Mouse (Mus musculus) hindbrain, embryonic 14.5 days (tissue): ENCODE data around the gene Zfp771. TPM values are rescaled to one million over a fixed set of nuclear protein-coding genes. Genes with fewer than 3 reads are reported as not detected.

ENCODE experiments used
- ATAC-seq: fragments of 200-750 bp; cut with Nextera tagmentation; 2 replicates; pipeline ENCODE4 v1.8.0; 2017; ENCODE audit warnings: moderate number of reproducible peaks, mild to moderate bottlenecking, moderate TSS enrichment, moderate library complexity; ENCODE audit not compliant: low FRiP score
- DNase-seq: peaks from one replicate; pipeline ENCODE4 v3.0.0-alpha.2; 2015; ENCODE audit warnings: low spot score
- H3K27ac ChIP-seq: fragments of 300-500 bp; sonication (generic); 2 replicates; pipeline ENCODE4 v1.5.1; 2014; ENCODE audit warnings: mild to moderate bottlenecking, moderate library complexity
- H3K27me3 ChIP-seq: fragments of 300-500 bp; sonication (generic); 2 replicates; pipeline ENCODE4 v1.6.1; 2014; ENCODE audit warnings: mild to moderate bottlenecking, low read length, mixed read lengths; ENCODE audit not compliant: control insufficient read depth, insufficient read depth
- H3K36me3 ChIP-seq: fragments of 300-500 bp; sonication (generic); replicated peaks from 2 replicates; pipeline ENCODE4 v1.6.1; 2014; ENCODE audit not compliant: control insufficient read depth, insufficient read depth
- H3K4me1 ChIP-seq: fragments of 300-500 bp; sonication (generic); replicated peaks from 2 replicates; pipeline ENCODE4 v1.6.1; 2014; ENCODE audit warnings: antibody characterized with exemption, low read length, mixed read lengths; ENCODE audit not compliant: control insufficient read depth, insufficient read depth
- H3K4me2 ChIP-seq: fragments of 300-500 bp; sonication (generic); replicated peaks from 2 replicates; pipeline ENCODE4 v1.6.1; 2014; ENCODE audit warnings: mild to moderate bottlenecking, moderate library complexity
- H3K4me3 ChIP-seq: fragments of 300-500 bp; sonication (generic); replicated peaks from 2 replicates; pipeline ENCODE4 v1.5.1; 2014; ENCODE audit warnings: mild to moderate bottlenecking, low read length
- H3K9ac ChIP-seq: fragments of 300-500 bp; sonication (generic); 2 replicates; pipeline ENCODE4 v1.6.1; 2014
- H3K9me3 ChIP-seq: fragments of 300-500 bp; sonication (generic); 2 replicates; pipeline ENCODE4 v1.6.1; 2016; ENCODE audit warnings: low read length; ENCODE audit not compliant: control insufficient read depth
- WGBS: fragments of 180-500 bp; shearing (Covaris S2); extraction: QIAGEN DNeasy Blood & Tissue Kit; methylation state at CpG from one replicate; pipeline ENCODE4 v1.1.7; 2014; 5-methylcytosine and 5-hydroxymethylcytosine counted together
- polyA plus RNA-seq: library from polyadenylated mRNA; unstranded; fragments of >200 nt; fragmentation: Nextera tagmentation; extraction: Ambion mirVana; gene quantifications from 2 replicates; pipeline ENCODE4 v1.2.1, GENCODE M21; 2014

The Zfp771 gene
- 63.4 and 63.5 TPM in 2 replicates for polyA plus RNA-seq

DNA sequence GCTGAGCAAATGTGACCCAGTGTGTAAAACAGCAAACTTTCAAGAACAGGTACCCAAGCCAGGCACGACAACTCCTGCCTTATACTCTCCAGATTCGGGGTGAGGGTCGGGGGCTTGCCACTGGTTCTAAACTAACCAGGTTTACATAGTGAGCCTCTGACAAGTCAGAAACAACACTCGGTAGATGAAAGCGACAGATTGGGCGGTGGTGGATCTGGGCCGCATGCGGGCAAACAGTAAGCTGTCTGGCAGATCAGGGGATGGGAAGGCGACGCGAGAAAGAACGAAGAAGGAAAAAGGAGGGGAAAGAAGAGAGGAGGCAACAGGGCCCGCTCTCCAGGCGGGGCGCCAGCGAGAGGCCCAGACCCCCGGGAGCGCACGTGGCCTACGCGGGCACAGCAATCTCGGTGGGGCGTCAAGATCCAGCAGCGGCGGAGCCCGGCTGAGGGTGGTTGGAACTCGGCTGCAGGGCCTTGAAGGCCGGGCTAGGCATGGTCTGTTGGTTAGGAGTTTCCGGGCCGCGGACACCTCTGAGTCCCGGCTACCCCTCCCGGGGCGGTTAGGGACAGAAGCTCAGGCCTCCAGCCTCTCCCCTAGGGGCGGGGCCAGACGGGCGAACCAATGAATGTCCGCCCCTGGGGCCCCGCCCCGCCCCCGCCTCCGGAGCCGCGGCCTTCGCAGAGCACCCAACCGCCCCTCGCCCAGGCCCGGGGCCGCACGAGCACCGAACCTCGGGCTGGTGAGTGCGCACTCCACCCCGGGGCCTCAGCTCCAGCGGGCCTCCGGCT, at the start of gene Zfp771:
Gene Zfp771, plus strand, starts transcription at position 405 of the 788 bp plus-strand sequence.
- Histone ChIP-seq H3K27me3 (no peaks in the 10 kb centered on the region), H3K4me1 (peaks cover 17% of the 10 kb centered on the region), H3K4me2 (peak within 1 kb of the TSS; percentile 81), H3K4me3 (peak within 1 kb of the TSS; percentile 87), H3K36me3 (peaks cover 19% of the 10 kb centered on the region), H3K27ac (peak within 1 kb of the TSS; percentile 80), H3K9ac (peak within 1 kb of the TSS; percentile 96), H3K9me3 (no peaks in the 10 kb centered on the region)
- WGBS = 2% methylated on average over 44 of the region's 56 CpGs
- ATAC-seq = peak; percentile 96
- peak; percentile 86 for DNase-seq

DNA sequence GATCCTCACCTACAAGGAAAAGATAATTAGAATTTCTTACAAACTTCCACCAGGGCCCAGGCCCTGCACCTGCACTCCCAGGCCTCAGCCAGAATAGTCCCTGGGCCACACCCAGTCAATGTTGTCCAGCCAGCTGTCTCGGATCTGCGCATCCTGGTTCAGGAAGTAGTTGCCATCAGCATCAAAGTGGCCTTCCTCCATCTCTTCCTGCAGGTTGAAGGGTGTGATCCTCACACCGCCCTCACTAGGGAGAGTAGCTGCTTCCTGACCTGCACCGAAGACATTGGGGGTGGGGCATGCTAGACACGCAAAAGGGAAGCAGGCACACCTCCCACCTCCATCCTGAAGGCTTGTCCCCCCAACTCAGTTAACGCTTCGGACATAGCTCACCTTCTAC, 49.4 kb upstream of the Zfp771 start:
- Histone ChIP-seq H3K36me3 (peaks cover 69% of the 10 kb centered on the region), H3K4me2 (peak overlapping the region; percentile 84), H3K27me3 (no peaks in the 10 kb centered on the region), H3K27ac (no peak overlapping the region), H3K9ac (peak overlapping the region; percentile 74), H3K4me1 (peaks cover 17% of the 10 kb centered on the region), H3K4me3 (peak overlapping the region; percentile 67), H3K9me3 (no peaks in the 10 kb centered on the region)
- ATAC-seq (no peak), DNase-seq (no peak)
- 83% methylated on average over 7 of the region's 7 CpGs for WGBS

DNA sequence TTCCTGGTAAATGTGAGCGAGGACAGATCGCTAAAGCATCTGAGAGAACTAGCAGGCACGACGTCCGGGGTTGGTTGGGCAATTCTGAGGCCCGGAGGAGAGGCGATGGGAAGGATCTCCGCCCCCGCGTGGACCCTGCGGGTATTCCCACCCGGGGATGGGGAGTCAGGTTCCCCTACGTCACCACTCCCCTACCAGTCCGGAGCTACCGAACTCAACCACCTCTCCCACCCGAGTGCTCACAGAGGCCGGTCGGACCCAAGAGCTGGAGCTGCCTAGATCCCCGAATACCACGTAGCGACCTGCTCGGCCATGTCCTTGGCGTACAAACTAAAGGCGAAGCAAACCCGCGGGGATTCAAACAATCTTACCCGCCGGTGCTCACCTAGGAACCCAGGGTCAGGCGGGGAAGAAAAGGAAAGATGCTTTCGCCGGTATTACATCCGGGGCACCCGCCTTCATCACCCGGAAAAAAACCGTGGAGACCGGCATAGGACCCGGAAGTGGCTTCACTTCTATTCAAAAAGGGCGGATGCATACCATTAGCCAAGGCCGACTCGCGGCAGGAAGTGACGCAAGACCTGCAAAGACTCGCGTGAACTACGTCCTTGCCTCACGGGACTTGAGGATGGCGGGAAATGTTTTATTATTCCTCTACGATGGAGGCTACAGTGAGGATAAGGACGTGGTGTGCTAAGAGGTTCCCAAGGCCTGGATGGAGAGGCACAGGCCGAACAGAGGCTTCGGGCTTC, 48.4 kb upstream of the Zfp771 start, which contains the start of gene Cd2bp2:
Gene Cd2bp2, minus strand, starts transcription at position 507 of the 752 bp plus-strand sequence.
- peak within 1 kb of the TSS; percentile 84 for H3K4me2 ChIP-seq
- WGBS = under 1% methylated on average over 51 of the region's 51 CpGs
- peak within 1 kb of the TSS; percentile 67 for H3K4me3 ChIP-seq
- no peaks in the 10 kb centered on the region for H3K9me3 ChIP-seq
- H3K36me3 ChIP-seq = peaks cover 80% of the 10 kb centered on the region
- peak; percentile 97 for ATAC-seq
- H3K9ac ChIP-seq = peak within 1 kb of the TSS; percentile 74
- DNase-seq = peak; percentile 99
- H3K27me3 ChIP-seq = no peaks in the 10 kb centered on the region
- peaks cover 17% of the 10 kb centered on the region for H3K4me1 ChIP-seq
- H3K27ac ChIP-seq = peak within 1 kb of the TSS; percentile 83

DNA sequence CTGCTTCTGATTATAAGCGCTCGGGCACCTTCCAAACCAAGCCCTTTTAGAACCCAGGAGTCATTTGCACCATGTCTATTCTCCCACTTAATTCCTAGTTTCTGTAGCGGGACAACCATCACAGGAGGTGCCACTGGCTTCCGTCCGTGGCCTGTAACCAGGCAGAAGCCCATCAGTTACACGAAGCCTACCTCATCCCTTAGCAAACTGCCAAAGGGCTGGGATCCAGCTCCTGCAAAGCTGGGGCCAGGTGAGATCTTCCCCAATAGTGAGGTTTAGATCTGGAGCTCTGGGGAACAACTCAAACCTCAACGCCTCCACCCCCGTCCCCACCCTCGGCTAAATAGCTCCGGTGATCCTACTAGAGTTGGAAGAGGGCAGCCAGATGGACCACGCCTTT, 47.6 kb upstream of the Zfp771 start:
- whole genome bisulfite sequencing = 60% methylated on average over 11 of the region's 11 CpGs
- no peak for ATAC-seq
- no peaks in the 10 kb centered on the region for H3K27me3 ChIP-seq

DNA sequence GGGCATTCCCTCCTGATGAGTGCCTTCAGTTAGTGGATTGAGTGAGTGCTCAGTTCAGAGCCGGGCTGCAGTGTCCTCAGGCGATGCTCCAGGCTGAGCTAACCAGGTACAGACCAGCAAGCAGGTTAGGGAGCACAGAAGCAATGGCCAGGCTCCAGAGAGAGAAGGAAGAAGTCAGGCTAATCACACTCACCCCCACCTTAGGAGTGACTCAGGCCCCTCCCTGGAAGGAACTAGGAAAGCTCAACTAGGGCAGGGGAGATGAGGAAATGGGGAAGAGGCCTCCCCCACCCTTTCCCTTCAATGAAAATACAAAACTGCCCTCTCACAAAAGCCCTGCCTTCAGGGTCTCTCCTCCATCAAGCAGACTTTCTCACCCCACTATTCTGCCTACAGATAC, 37.5 kb upstream of the Zfp771 start:
- Histone ChIP-seq H3K4me3 (peak overlapping the region; percentile 97), H3K36me3 (peaks cover 28% of the 10 kb centered on the region)
- WGBS = 60% methylated on average over 2 of the region's 2 CpGs

More for the DNA sequence above, 47.6 kb upstream of the Zfp771 start:
- peaks cover 80% of the 10 kb centered on the region for H3K36me3 ChIP-seq
- no peak for DNase-seq
- peak overlapping the region; percentile 81 for H3K27ac ChIP-seq
- H3K4me2 ChIP-seq = peak overlapping the region; percentile 71
- peak overlapping the region; percentile 67 for H3K9ac ChIP-seq
- peaks cover 17% of the 10 kb centered on the region for H3K4me1 ChIP-seq
- peak overlapping the region; percentile 67 for H3K4me3 ChIP-seq
- no peaks in the 10 kb centered on the region for H3K9me3 ChIP-seq

DNA sequence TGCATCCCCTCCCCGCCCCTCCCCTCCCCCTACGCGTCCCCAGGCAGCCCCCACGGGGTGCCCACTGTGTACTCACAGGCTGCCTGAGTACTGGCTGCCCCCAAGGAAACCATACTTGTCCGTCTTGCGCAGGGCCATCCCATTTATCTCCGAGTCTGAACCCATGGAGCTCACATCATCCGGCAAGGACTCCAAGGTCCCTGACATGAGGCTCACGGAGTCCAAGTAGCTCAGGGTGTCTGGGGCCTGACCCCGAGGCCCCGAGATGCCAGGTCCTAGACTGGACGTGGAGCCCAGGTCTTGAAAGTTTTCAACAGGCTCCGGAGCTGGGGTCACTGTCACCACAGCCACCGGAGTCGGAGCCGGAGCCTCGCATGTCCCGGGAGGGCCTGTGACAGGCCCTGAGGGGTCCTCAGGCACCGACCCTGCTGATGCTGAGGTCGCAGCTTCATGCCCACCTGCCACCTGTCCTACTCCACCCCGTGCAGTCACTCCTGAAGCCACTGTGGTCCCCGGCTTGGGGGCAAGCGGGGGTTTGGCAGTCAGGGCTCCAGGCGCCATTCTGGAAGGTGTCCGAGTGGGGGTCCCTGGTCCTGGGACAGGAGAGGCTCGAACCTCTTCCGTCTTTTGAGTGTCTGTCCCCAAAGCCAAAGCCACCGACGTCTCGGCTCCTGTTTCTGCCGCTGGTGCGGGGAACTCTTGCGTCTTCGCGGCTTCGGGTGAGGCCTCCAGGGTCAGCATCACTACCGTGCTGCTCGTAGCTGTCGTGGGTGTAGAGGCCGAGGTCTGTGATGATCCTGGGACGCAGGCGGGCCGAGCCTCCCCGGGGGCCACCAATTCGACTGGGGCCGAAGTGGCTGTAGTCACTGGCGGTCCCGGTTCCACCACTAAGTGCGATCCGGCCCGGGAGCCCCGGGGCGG, 36.4 kb upstream of the Zfp771 start:
- no peak for ATAC-seq
- Histone ChIP-seq H3K27ac (peak overlapping the region; percentile 84), H3K4me2 (peak overlapping the region; percentile 100), H3K4me3 (peak overlapping the region; percentile 97), H3K4me1 (peaks cover 26% of the 10 kb centered on the region), H3K9ac (peak overlapping the region; percentile 92), H3K27me3 (no peaks in the 10 kb centered on the region), H3K9me3 (no peaks in the 10 kb centered on the region), H3K36me3 (peaks cover 18% of the 10 kb centered on the region)
- no peak for DNase-seq
- 1% methylated on average over 51 of the region's 53 CpGs for WGBS

More for the DNA sequence above, 37.5 kb upstream of the Zfp771 start:
- Histone ChIP-seq H3K9ac (peak overlapping the region; percentile 92), H3K9me3 (no peaks in the 10 kb centered on the region), H3K4me2 (peak overlapping the region; percentile 100), H3K27me3 (no peaks in the 10 kb centered on the region), H3K27ac (no peak overlapping the region), H3K4me1 (peaks cover 26% of the 10 kb centered on the region)
- no peak for DNase-seq
- no peak for ATAC-seq

DNA sequence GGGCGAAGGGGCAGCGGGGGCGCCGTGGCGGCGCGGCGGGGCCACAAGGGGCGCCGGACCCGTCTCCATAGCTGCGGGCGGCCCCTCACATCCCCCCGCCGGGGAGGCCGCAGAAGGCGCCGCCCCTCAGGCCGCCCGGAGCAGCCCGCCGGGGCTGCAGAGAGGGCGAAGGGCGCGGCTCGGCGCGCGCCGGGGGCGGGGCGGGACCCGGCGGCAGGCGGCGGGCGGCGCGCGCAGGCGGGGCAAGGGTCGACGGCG, 35.9 kb upstream of the Zfp771 start, which contains the start of gene Tbc1d10b:
Gene Tbc1d10b, minus strand, starts transcription at position 174 of the 258 bp plus-strand sequence.
- Histone ChIP-seq H3K4me2 (peak within 1 kb of the TSS; percentile 100), H3K27me3 (no peaks in the 10 kb centered on the region), H3K9ac (peak within 1 kb of the TSS; percentile 92), H3K4me1 (peaks cover 26% of the 10 kb centered on the region), H3K36me3 (peaks cover 12% of the 10 kb centered on the region), H3K9me3 (no peaks in the 10 kb centered on the region), H3K27ac (peak within 1 kb of the TSS; percentile 84), H3K4me3 (peak within 1 kb of the TSS; percentile 97)
- ATAC-seq (peak; percentile 4; the same call in 1 of the 2 replicates), DNase-seq (no peak)
- 0% methylated on average over 37 of the region's 44 CpGs for WGBS

DNA sequence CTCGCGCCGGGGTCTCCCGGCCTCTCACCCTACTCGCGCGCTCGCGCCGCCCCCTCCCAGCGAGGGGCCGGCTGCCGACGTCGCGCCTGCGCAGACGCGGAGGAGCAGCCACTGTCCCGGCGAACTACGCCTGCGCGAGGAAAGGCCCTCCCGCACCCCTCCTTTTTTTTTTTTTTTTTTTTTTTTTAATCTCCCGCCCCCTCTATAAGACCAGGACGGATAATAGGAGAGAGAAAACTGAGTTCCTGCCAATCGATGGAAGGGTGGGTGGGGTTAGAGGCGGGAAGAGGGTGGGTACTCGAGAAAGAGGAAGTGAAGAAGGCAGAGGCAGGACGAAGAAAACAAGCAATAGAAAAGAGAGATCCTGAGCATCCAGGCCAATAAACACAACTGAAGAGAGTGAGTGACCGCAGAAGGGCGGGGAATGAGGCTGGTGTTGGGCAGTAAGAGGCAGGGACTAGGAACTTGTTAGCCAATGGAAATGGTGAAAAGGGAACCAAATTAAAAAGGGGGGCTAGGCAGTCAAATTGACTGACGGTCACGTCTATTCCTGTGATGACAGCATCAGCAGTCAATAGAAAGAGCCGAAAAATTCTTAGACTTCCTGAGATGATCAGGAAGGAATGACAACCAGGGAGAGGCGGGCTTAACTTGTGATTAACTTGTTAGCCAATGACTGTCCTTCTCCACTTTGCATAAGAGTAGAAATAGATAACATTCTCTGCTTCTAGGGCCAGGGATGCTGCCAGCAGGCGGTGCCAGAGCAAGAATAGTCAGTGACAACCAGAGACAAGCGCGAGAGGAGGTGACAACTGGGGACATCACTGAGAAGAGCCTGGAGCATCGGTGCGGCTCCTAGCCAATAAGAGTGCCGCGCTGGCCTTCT, 35.3 kb upstream of the Zfp771 start, which contains the start of gene Mylpf:
Gene Mylpf, plus strand, starts transcription at position 338 of the 886 bp plus-strand sequence.
- peaks cover 26% of the 10 kb centered on the region for H3K4me1 ChIP-seq
- DNase-seq (peak; percentile 94), ATAC-seq (peak; percentile 96)
- peak within 1 kb of the TSS; percentile 97 for H3K4me3 ChIP-seq
- H3K36me3 ChIP-seq = peaks cover 7% of the 10 kb centered on the region; the same call in 1 of the 2 replicates
- H3K27me3 ChIP-seq = peaks cover 1% of the 10 kb centered on the region; the same call in 1 of the 2 replicates
- WGBS = under 1% methylated on average over 38 of the region's 44 CpGs
- H3K9ac ChIP-seq = peak within 1 kb of the TSS; percentile 92
- H3K9me3 ChIP-seq = no peaks in the 10 kb centered on the region
- H3K27ac ChIP-seq = peak within 1 kb of the TSS; percentile 84
- H3K4me2 ChIP-seq = peak within 1 kb of the TSS; percentile 100
